Mouse (Mus musculus) lung, embryonic 14.5 days (tissue): Measurements from ENCODE around the gene Secisbp2. TPM values are rescaled to one million over a fixed set of nuclear protein-coding genes. Genes with fewer than 3 reads are reported as not detected.

Experiments
- ATAC-seq: fragments of 200-750 bp; cut with Nextera tagmentation; 2 replicates; pipeline ENCODE4 v1.8.0; 2017; ENCODE audit warnings: mild to moderate bottlenecking, moderate TSS enrichment, moderate library complexity; ENCODE audit not compliant: insufficient read depth
- DNase-seq: peaks from one replicate; pipeline ENCODE4 v3.0.0-alpha.2; 2015
- H3K27ac ChIP-seq: fragments of 300-500 bp; sonication (generic); 2 replicates; pipeline ENCODE4 v1.5.1; 2014; ENCODE audit warnings: low read depth, mild to moderate bottlenecking, moderate library complexity
- H3K27me3 ChIP-seq: fragments of 300-500 bp; sonication (generic); 2 replicates; pipeline ENCODE4 v1.6.1; 2014; ENCODE audit warnings: low read length, control low read depth; ENCODE audit not compliant: insufficient read depth
- H3K36me3 ChIP-seq: fragments of 300-500 bp; sonication (generic); 2 replicates; pipeline ENCODE4 v1.6.1; 2014; ENCODE audit warnings: control low read depth; ENCODE audit not compliant: insufficient read depth
- H3K4me1 ChIP-seq: fragments of 300-500 bp; sonication (generic); 2 replicates; pipeline ENCODE4 v1.6.1; 2014; ENCODE audit warnings: antibody characterized with exemption, control low read depth; ENCODE audit not compliant: insufficient read depth
- H3K4me2 ChIP-seq: fragments of 300-500 bp; sonication (generic); 2 replicates; pipeline ENCODE4 v1.6.1; 2014; ENCODE audit warnings: mild to moderate bottlenecking
- H3K4me3 ChIP-seq: fragments of 300-500 bp; sonication (generic); 2 replicates; pipeline ENCODE4 v1.5.1; 2014; ENCODE audit warnings: low read depth, low read length
- H3K9ac ChIP-seq: fragments of 300-500 bp; sonication (generic); 2 replicates; pipeline ENCODE4 v1.6.1; 2014
- H3K9me3 ChIP-seq: fragments of 300-500 bp; sonication (generic); 2 replicates; pipeline ENCODE4 v1.6.1; 2016; ENCODE audit warnings: low read depth, low read length, control low read depth
- CTCF ChIP-seq: IDR thresholded peaks from 2 replicates; pipeline ENCODE4 v1.5.1; 2016; ENCODE audit warnings: antibody characterized with exemption, low read depth
- WGBS: fragments of 180-500 bp; shearing (Covaris S2); extraction: QIAGEN DNeasy Blood & Tissue Kit; methylation state at CpG from one replicate; pipeline ENCODE4 v1.1.7; 2014; 5-methylcytosine and 5-hydroxymethylcytosine counted together
- polyA plus RNA-seq: library from polyadenylated mRNA; unstranded; fragments of >200 nt; fragmentation: Nextera tagmentation; extraction: Ambion mirVana; gene quantifications from 2 replicates; pipeline ENCODE4 v1.2.1, GENCODE M21; 2014

Gene Secisbp2
- polyA plus RNA-seq, 1 experiment from 2014 or later = 31.3 TPM

DNA sequence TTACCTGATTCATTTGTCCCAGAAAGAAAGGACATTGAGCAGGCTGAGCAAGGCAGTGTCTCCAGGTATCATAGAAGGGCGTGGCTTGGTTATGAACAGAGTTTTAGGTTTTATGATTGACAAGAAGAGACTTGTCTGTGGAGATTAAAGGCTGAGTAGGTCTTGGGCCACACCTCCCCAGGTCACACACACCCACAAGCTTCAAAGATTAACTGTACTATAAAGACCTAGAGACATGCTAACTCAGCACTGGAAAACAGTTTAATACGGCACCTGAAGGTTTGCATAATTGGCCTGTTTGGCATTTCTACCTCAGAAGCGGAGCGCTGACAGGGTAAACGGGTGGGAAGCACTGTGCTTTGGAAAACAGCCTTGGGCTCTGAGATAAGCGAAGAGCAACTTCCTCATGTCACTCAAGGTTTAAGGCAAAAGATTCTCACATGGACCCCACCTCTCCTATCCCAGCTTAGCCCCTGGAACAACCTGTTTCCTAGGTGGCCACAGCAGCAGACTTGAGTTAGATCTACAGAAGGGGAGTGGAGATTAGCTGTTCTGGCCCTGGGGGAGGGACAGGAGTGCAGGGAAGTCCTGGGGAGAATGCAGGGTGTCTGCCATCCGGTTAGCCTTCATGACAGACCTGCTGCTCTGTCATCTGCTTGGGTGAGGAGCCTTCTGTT, 33.9 kb downstream of the Secisbp2 start:
- Histone ChIP-seq H3K9me3 (no peaks in the 10 kb centered on the region), H3K4me2 (no peak overlapping the region), H3K9ac (no peak overlapping the region), H3K27ac (no peak overlapping the region), H3K36me3 (peaks cover 76% of the 10 kb centered on the region), H3K27me3 (no peaks in the 10 kb centered on the region), H3K4me1 (no peaks in the 10 kb centered on the region), H3K4me3 (no peak overlapping the region)
- WGBS = 88% methylated on average over 7 of the region's 7 CpGs
- ATAC-seq (no peak), DNase-seq (no peak)
- TF ChIP-seq CTCF = no peak

- 85% methylated on average over 5 of the region's 5 CpGs for WGBS
- Histone ChIP-seq H3K4me2 (no peak overlapping the region), H3K4me1 (no peaks in the 10 kb centered on the region), H3K27me3 (no peaks in the 10 kb centered on the region), H3K9ac (no peak overlapping the region), H3K4me3 (no peak overlapping the region), H3K27ac (no peak overlapping the region), H3K9me3 (no peaks in the 10 kb centered on the region), H3K36me3 (peaks cover 64% of the 10 kb centered on the region)
- DNase-seq = no peak
- no peak for TF ChIP-seq CTCF
- ATAC-seq = no peak
These were observed 35.5 kb downstream of the Secisbp2 start for GRCm38 (mm10) chr13:51686966-51687365.

GRCm38 (mm10) chr13:51688688-51689087, 37.2 kb downstream of the Secisbp2 start:
- Histone ChIP-seq H3K9me3 (no peaks in the 10 kb centered on the region), H3K4me1 (no peaks in the 10 kb centered on the region), H3K9ac (no peak overlapping the region), H3K27me3 (no peaks in the 10 kb centered on the region), H3K27ac (no peak overlapping the region), H3K36me3 (peaks cover 47% of the 10 kb centered on the region), H3K4me3 (no peak overlapping the region), H3K4me2 (no peak overlapping the region)
- no peak for TF ChIP-seq CTCF
- 61% methylated on average over 3 of the region's 3 CpGs for WGBS
- DNase-seq (no peak), ATAC-seq (no peak)

GRCm38 (mm10) chr13:51696481-51696880, 45.0 kb downstream of the Secisbp2 start:
- no peak overlapping the region for H3K27ac ChIP-seq
- ATAC-seq = no peak
- DNase-seq = no peak
- H3K4me1 ChIP-seq = no peaks in the 10 kb centered on the region
- H3K27me3 ChIP-seq = no peaks in the 10 kb centered on the region
- TF ChIP-seq CTCF = no peak
- no peaks in the 10 kb centered on the region for H3K9me3 ChIP-seq
- no peak overlapping the region for H3K9ac ChIP-seq
- no peak overlapping the region for H3K4me2 ChIP-seq
- H3K36me3 ChIP-seq = 0 out of 2 replicates have a peak, but pooled peaks cover 2% of the 10 kb centered on the region
- H3K4me3 ChIP-seq = no peak overlapping the region

GRCm38 (mm10) chr13:51697455-51697854, 46.0 kb downstream of the Secisbp2 start:
- H3K27me3 ChIP-seq = no peaks in the 10 kb centered on the region
- no peaks in the 10 kb centered on the region for H3K4me1 ChIP-seq
- 0 out of 2 replicates have a peak, but pooled peaks cover 3% of the 10 kb centered on the region for H3K36me3 ChIP-seq
- 64% methylated on average over 6 of the region's 6 CpGs for WGBS
- no peaks in the 10 kb centered on the region for H3K9me3 ChIP-seq
- H3K4me2 ChIP-seq = no peak overlapping the region
- TF ChIP-seq CTCF = no peak
- no peak overlapping the region for H3K27ac ChIP-seq
- DNase-seq (no peak), ATAC-seq (no peak)
- H3K9ac ChIP-seq = no peak overlapping the region
- H3K4me3 ChIP-seq = no peak overlapping the region

GRCm38 (mm10) chr13:51697897-51698296, 46.4 kb downstream of the Secisbp2 start:
- H3K4me3 ChIP-seq = no peak overlapping the region
- no peak for DNase-seq

GRCm38 (mm10) chr13:51698318-51698717, 46.8 kb downstream of the Secisbp2 start:
- H3K4me2 ChIP-seq = no peak overlapping the region
- TF ChIP-seq CTCF = no peak
- H3K4me1 ChIP-seq = no peaks in the 10 kb centered on the region
- H3K27me3 ChIP-seq = no peaks in the 10 kb centered on the region
- H3K9me3 ChIP-seq = no peaks in the 10 kb centered on the region
- no peak overlapping the region for H3K4me3 ChIP-seq
- ATAC-seq (no peak), DNase-seq (no peak)
- 0 out of 2 replicates have a peak, but pooled peaks cover 3% of the 10 kb centered on the region for H3K36me3 ChIP-seq
- H3K9ac ChIP-seq = no peak overlapping the region
- no peak overlapping the region for H3K27ac ChIP-seq
- WGBS = 73% methylated on average over 3 of the region's 3 CpGs

More at GRCm38 (mm10) chr13:51697897-51698296, 46.4 kb downstream of the Secisbp2 start:
- Histone ChIP-seq H3K4me1 (no peaks in the 10 kb centered on the region), H3K27ac (no peak overlapping the region), H3K9ac (no peak overlapping the region), H3K36me3 (0 out of 2 replicates have a peak, but pooled peaks cover 3% of the 10 kb centered on the region), H3K4me2 (no peak overlapping the region), H3K9me3 (no peaks in the 10 kb centered on the region), H3K27me3 (no peaks in the 10 kb centered on the region)
- ATAC-seq = no peak
- WGBS = 57% methylated on average over 4 of the region's 4 CpGs
- TF ChIP-seq CTCF = no peak
